Mouse (Mus musculus) MEL (cell line): Measurements from ENCODE around the gene Gm49450.

Experiments used
- CHD1 ChIP-seq: IDR thresholded peaks from 2 replicates; pipeline ENCODE4 v1.6.1; 2012; ENCODE audit warnings: low read depth, mild to moderate bottlenecking, inconsistent platforms, low read length, improper control_type of control experiment
- CTCF ChIP-seq, 3 experiments: IDR thresholded peaks in 2 of 3; conservative IDR thresholded peaks in 1 of 3; 2 replicates each; pipeline ENCODE4 v1.5.1; 2011 to 2012; ENCODE audit warnings: low read length in 3 of 3, low read depth in 2 of 3, mild to moderate bottlenecking in 2 of 3, improper control_type of control experiment in 1 of 3, inconsistent platforms in 1 of 3, mixed read lengths in 1 of 3, moderate library complexity in 1 of 3; ENCODE audit not compliant: control insufficient read depth in 1 of 3, insufficient read depth in 1 of 3, poor library complexity in 1 of 3, severe bottlenecking in 1 of 3
- ETS1 ChIP-seq: IDR thresholded peaks from 2 replicates; pipeline ENCODE4 v1.6.1; 2012; ENCODE audit warnings: low read depth, mild to moderate bottlenecking, inconsistent platforms, low read length, improper control_type of control experiment, moderate library complexity
- POLR2A ChIP-seq, 2 experiments: IDR thresholded peaks; 2 replicates each; pipeline ENCODE4 v1.6.1; 2011 to 2012; ENCODE audit warnings: low read length in 2 of 2, mild to moderate bottlenecking in 2 of 2, control low read depth in 1 of 2, improper control_type of control experiment in 1 of 2, low read depth in 1 of 2, moderate library complexity in 1 of 2; ENCODE audit not compliant: control insufficient read depth in 1 of 2, insufficient read depth in 1 of 2, poor library complexity in 1 of 2
- POLR2AphosphoS5 ChIP-seq: IDR thresholded peaks from 2 replicates; pipeline ENCODE4 v1.6.1; 2012; ENCODE audit warnings: low read depth, borderline replicate concordance, mild to moderate bottlenecking, inconsistent platforms, low read length, moderate library complexity, mixed read lengths
- SIN3A ChIP-seq: IDR thresholded peaks from 2 replicates; pipeline ENCODE4 v1.6.1; 2012; ENCODE audit warnings: low read length, improper control_type of control experiment, inconsistent platforms
- TCF12 ChIP-seq: IDR thresholded peaks from 2 replicates; pipeline ENCODE4 v1.6.1; 2014; ENCODE audit warnings: low read depth, mild to moderate bottlenecking, inconsistent platforms, low read length, improper control_type of control experiment, moderate library complexity

DNA sequence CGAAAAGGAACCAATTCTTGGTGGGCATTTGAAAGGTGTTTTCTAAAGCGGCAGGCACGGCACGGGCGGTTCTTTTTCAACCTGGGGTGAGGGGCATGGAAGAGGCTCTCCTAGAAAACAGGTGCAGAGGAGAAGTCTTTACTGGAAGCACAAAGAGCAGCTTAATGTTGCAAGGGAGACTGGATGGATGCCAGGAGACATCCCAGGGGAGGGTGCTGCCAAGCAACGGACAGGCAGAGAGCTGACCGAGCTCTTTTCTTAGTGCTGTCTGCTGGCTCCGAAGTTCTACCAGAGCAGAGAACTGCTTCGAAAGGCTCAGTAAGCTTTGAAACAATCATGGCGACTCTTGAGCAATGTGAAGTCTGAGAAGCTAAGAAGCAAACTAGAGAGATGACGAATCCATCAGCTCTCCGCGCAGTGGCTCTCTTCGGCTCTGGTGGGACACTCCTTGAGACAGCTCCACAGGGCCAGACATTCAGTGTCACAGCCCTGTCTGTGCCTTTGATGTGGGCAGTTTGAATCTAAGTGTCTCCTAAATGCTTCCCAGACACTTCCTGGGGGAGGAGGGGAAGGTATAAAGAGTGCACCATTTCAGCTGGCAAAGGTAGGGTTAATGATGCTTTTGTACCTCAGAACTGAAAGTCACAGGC is 24.5 kb upstream of the Gm49450 start:
- TF ChIP-seq TCF12 (no peak), CTCF (IDR thresholded peaks at IDR 0.05 in 2 of 3, conservative IDR thresholded peaks at IDR 0.05 in 1 of 3; ENCODE audit: control insufficient read depth in 1 of 3, insufficient read depth in 1 of 3, low read depth in 2 of 3, low read length in 3 of 3, poor library complexity in 1 of 3, severe bottlenecking in 1 of 3) (no peak), ETS1 (no peak), POLR2A (IDR thresholded peaks at IDR 0.05; ENCODE audit: control insufficient read depth in 1 of 2, insufficient read depth in 1 of 2, low read depth in 1 of 2, low read length in 2 of 2, poor library complexity in 1 of 2) (no peak), CHD1 (no peak), POLR2AphosphoS5 (no peak), SIN3A (no peak)
